Mouse (Mus musculus) MEL (cell line): ENCODE measurements at regions not wholly inside any gene's neighbourhood (a gene's known extent, or its start where the extent isn't known, plus 50 kb on each side); places are given as distances from the start of the nearest gene placed in this dataset.

Experiments
- DNase-seq: peaks from one replicate; pipeline ENCODE4 v3.0.0; 2011; ENCODE audit warnings: low read depth, low spot score
- H3K27ac ChIP-seq: 2 replicates; pipeline ENCODE4 v1.5.1; 2012; ENCODE audit warnings: low read depth, mild to moderate bottlenecking, control low read depth, low read length, moderate library complexity; ENCODE audit not compliant: control insufficient read depth
- H3K27me3 ChIP-seq, 2 experiments: fragments of 150-350 bp in 1 of 2; sonication (generic) in 1 of 2; 2 replicates each; pipeline ENCODE4 v1.6.1; 2012; ENCODE audit warnings: low read length in 2 of 2, mild to moderate bottlenecking in 2 of 2, improper control_type of control experiment in 1 of 2, moderate library complexity in 1 of 2; ENCODE audit not compliant: insufficient read depth in 2 of 2, control insufficient read depth in 1 of 2
- H3K36me3 ChIP-seq, 2 experiments: 2 replicates each; pipeline ENCODE4 v1.6.1; 2012 to 2014; ENCODE audit warnings: low read length in 2 of 2, improper control_type of control experiment in 1 of 2, inconsistent platforms in 1 of 2, mild to moderate bottlenecking in 1 of 2; ENCODE audit not compliant: insufficient read depth in 2 of 2, control insufficient read depth in 1 of 2
- H3K4me1 ChIP-seq, 2 experiments: fragments of 150-350 bp in 1 of 2; sonication (generic) in 1 of 2; 2 replicates each; pipeline ENCODE4 v1.6.1; 2012; ENCODE audit warnings: low read length in 2 of 2, improper control_type of control experiment in 1 of 2, mild to moderate bottlenecking in 1 of 2; ENCODE audit not compliant: insufficient read depth in 2 of 2, control insufficient read depth in 1 of 2
- H3K4me3 ChIP-seq, 2 experiments: fragments of 150-350 bp in 1 of 2; sonication (generic) in 1 of 2; 2 replicates each; pipeline ENCODE4 v1.5.1; 2012; ENCODE audit warnings: low read depth in 2 of 2, low read length in 2 of 2, mild to moderate bottlenecking in 2 of 2, moderate library complexity in 2 of 2, control low read depth in 1 of 2, improper control_type of control experiment in 1 of 2; ENCODE audit not compliant: control insufficient read depth in 1 of 2, insufficient read depth in 1 of 2
- H3K79me2 ChIP-seq: 2 replicates; pipeline ENCODE4 v1.6.1; 2012; ENCODE audit warnings: mild to moderate bottlenecking, low read length, moderate library complexity; ENCODE audit not compliant: control insufficient read depth, poor library complexity, insufficient read depth
- H3K9ac ChIP-seq: 2 replicates; pipeline ENCODE4 v1.6.1; 2012; ENCODE audit warnings: low read depth, mild to moderate bottlenecking, control low read depth, low read length, moderate library complexity; ENCODE audit not compliant: control insufficient read depth, poor library complexity, severe bottlenecking
- H3K9me3 ChIP-seq: fragments of 150-350 bp; sonication (generic); replicated peaks from 2 replicates; pipeline ENCODE4 v1.6.1; 2012; ENCODE audit warnings: mild to moderate bottlenecking, low read length, improper control_type of control experiment, moderate library complexity; ENCODE audit not compliant: insufficient read depth
- BHLHE40 ChIP-seq: IDR thresholded peaks from 2 replicates; pipeline ENCODE4 v1.6.1; 2012; ENCODE audit warnings: low read depth, mild to moderate bottlenecking, inconsistent platforms, low read length, improper control_type of control experiment, borderline replicate concordance
- CHD1 ChIP-seq: IDR thresholded peaks from 2 replicates; pipeline ENCODE4 v1.6.1; 2012; ENCODE audit warnings: low read depth, mild to moderate bottlenecking, inconsistent platforms, low read length, improper control_type of control experiment
- CHD2 ChIP-seq: IDR thresholded peaks from 2 replicates; pipeline ENCODE4 v1.6.1; 2011; ENCODE audit warnings: low read length, improper control_type of control experiment
- CTCF ChIP-seq, 3 experiments: IDR thresholded peaks in 2 of 3; conservative IDR thresholded peaks in 1 of 3; 2 replicates each; pipeline ENCODE4 v1.5.1; 2011 to 2012; ENCODE audit warnings: low read length in 3 of 3, low read depth in 2 of 3, mild to moderate bottlenecking in 2 of 3, improper control_type of control experiment in 1 of 3, inconsistent platforms in 1 of 3, mixed read lengths in 1 of 3, moderate library complexity in 1 of 3; ENCODE audit not compliant: control insufficient read depth in 1 of 3, insufficient read depth in 1 of 3, poor library complexity in 1 of 3, severe bottlenecking in 1 of 3
- E2F4 ChIP-seq: IDR thresholded peaks from 2 replicates; pipeline ENCODE4 v1.6.1; 2011; ENCODE audit warnings: low read depth, low read length, improper control_type of control experiment, borderline replicate concordance
- EP300 ChIP-seq, 2 experiments: IDR thresholded peaks; 2 replicates each; pipeline ENCODE4 v1.6.1; 2011; ENCODE audit warnings: improper control_type of control experiment in 2 of 2, low read length in 2 of 2, low read depth in 1 of 2, mild to moderate bottlenecking in 1 of 2
- ETS1 ChIP-seq: IDR thresholded peaks from 2 replicates; pipeline ENCODE4 v1.6.1; 2012; ENCODE audit warnings: low read depth, mild to moderate bottlenecking, inconsistent platforms, low read length, improper control_type of control experiment, moderate library complexity
- GABPA ChIP-seq: IDR thresholded peaks from 2 replicates; pipeline ENCODE4 v1.6.1; 2012; ENCODE audit warnings: low read depth, mild to moderate bottlenecking, inconsistent platforms, low read length, improper control_type of control experiment, moderate library complexity
- JUND ChIP-seq: IDR thresholded peaks from 2 replicates; pipeline ENCODE4 v1.6.1; 2011; ENCODE audit warnings: low read depth, mild to moderate bottlenecking, improper control_type of control experiment, low read length
- KAT2A ChIP-seq: conservative IDR thresholded peaks from 2 replicates; pipeline ENCODE4 v1.6.1; 2012; ENCODE audit warnings: low read depth, low read length, improper control_type of control experiment, inconsistent platforms
- MAFK ChIP-seq: IDR thresholded peaks from 2 replicates; pipeline ENCODE4 v1.6.1; 2011; ENCODE audit warnings: low read depth, mild to moderate bottlenecking, low read length, improper control_type of control experiment, borderline replicate concordance
- MAX ChIP-seq: IDR thresholded peaks from 2 replicates; pipeline ENCODE4 v1.6.1; 2011; ENCODE audit warnings: low read length, improper control_type of control experiment
- MAZ ChIP-seq: IDR thresholded peaks from 2 replicates; pipeline ENCODE4 v1.6.1; 2012; ENCODE audit warnings: low read depth, mild to moderate bottlenecking, inconsistent platforms, low read length, improper control_type of control experiment
- MYB ChIP-seq: IDR thresholded peaks from 2 replicates; pipeline ENCODE4 v1.6.1; 2011; ENCODE audit warnings: mild to moderate bottlenecking, low read depth, low read length, improper control_type of control experiment
- MYC ChIP-seq: IDR thresholded peaks from 2 replicates; pipeline ENCODE4 v1.6.1; 2011; ENCODE audit warnings: low read depth, mild to moderate bottlenecking, low read length, improper control_type of control experiment, moderate library complexity
- NRF1 ChIP-seq: IDR thresholded peaks from 2 replicates; pipeline ENCODE4 v1.6.1; 2014; ENCODE audit warnings: low read depth, mild to moderate bottlenecking, inconsistent platforms, low read length, improper control_type of control experiment, moderate library complexity; ENCODE audit not compliant: poor library complexity, insufficient read depth, severe bottlenecking
- POLR2A ChIP-seq, 2 experiments: IDR thresholded peaks; 2 replicates each; pipeline ENCODE4 v1.6.1; 2011 to 2012; ENCODE audit warnings: low read length in 2 of 2, mild to moderate bottlenecking in 2 of 2, control low read depth in 1 of 2, improper control_type of control experiment in 1 of 2, low read depth in 1 of 2, moderate library complexity in 1 of 2; ENCODE audit not compliant: control insufficient read depth in 1 of 2, insufficient read depth in 1 of 2, poor library complexity in 1 of 2
- POLR2AphosphoS2 ChIP-seq: IDR thresholded peaks from 2 replicates; pipeline ENCODE4 v1.6.1; 2011; ENCODE audit warnings: low read length, improper control_type of control experiment
- POLR2AphosphoS5 ChIP-seq: IDR thresholded peaks from 2 replicates; pipeline ENCODE4 v1.6.1; 2012; ENCODE audit warnings: low read depth, borderline replicate concordance, mild to moderate bottlenecking, inconsistent platforms, low read length, moderate library complexity, mixed read lengths
- RCOR1 ChIP-seq: IDR thresholded peaks from 2 replicates; pipeline ENCODE4 v1.6.1; 2012; ENCODE audit warnings: low read depth, mild to moderate bottlenecking, inconsistent platforms, low read length, improper control_type of control experiment
- SIN3A ChIP-seq: IDR thresholded peaks from 2 replicates; pipeline ENCODE4 v1.6.1; 2012; ENCODE audit warnings: low read length, improper control_type of control experiment, inconsistent platforms
- TBP ChIP-seq: IDR thresholded peaks from 2 replicates; pipeline ENCODE4 v1.8.0; 2011; ENCODE audit warnings: low read depth, low read length, improper control_type of control experiment
- UBTF ChIP-seq: IDR thresholded peaks from 2 replicates; pipeline ENCODE4 v1.6.1; 2012; ENCODE audit warnings: low read depth, mild to moderate bottlenecking, inconsistent platforms, low read length, improper control_type of control experiment, moderate library complexity, borderline replicate concordance; ENCODE audit not compliant: insufficient read depth
- USF1 ChIP-seq: IDR thresholded peaks from 2 replicates; pipeline ENCODE4 v1.6.1; 2014; ENCODE audit warnings: low read depth, mild to moderate bottlenecking, inconsistent platforms, low read length, improper control_type of control experiment, moderate library complexity
- ZNF384 ChIP-seq: IDR thresholded peaks from 2 replicates; pipeline ENCODE4 v1.6.1; 2012; ENCODE audit warnings: low read depth, mild to moderate bottlenecking, inconsistent platforms, low read length, improper control_type of control experiment

DNA sequence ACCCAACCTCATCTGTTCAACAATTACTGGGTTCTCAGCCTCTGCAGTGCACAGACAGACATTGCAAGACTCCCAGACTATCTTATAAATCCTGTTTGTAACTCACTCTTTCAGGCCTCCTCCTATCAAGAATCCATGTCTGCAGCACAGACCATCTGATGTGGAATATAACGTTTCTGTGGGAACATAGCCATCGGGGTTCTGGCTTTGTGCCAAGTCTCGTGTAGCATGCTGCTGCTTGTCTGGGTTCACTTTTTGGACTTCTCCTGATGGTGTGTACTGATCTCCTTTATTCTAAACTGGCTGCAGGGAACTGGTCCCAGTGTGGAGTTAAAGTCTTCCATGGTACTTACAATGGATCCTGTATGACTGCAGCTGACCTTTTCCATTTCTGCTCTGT, 418.0 kb upstream of the Cdh4 start:
- Histone ChIP-seq H3K4me3 (no peak overlapping the region), H3K9me3 (no peaks in the 10 kb centered on the region)
- TF ChIP-seq E2F4 (no peak), MAFK (no peak), MAX (no peak), ETS1 (no peak), TBP (no peak), UBTF (no peak), EP300 (IDR thresholded peaks at IDR 0.05; ENCODE audit: low read depth in 1 of 2, low read length in 2 of 2) (no peak), USF1 (no peak), RCOR1 (no peak), MYC (no peak), POLR2A (IDR thresholded peaks at IDR 0.05; ENCODE audit: control insufficient read depth in 1 of 2, insufficient read depth in 1 of 2, low read depth in 1 of 2, low read length in 2 of 2, poor library complexity in 1 of 2) (no peak), JUND (no peak), CHD2 (no peak), CHD1 (no peak)

DNA sequence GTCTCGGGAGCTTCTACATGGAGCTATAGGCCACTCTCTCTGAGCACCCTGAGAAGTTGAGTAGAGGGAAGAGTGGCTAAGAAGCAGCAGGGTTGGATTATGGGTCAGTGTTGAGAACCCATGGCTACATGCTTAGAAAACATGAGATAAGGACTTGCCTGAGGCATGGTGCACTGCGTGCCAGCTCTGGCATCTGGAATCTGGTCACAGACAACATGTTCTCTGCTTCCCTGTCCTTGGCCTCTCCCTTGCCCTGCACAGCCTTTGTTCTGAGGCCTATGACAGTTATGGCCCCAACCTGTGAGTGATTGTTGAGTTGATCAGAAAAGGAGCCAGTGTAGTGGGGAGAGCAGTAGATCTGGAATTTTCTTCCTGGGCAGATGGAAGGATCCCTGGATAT, 409.1 kb upstream of the Cdh4 start:
- Histone ChIP-seq H3K9ac (no peak overlapping the region), H3K4me1 (no peaks in the 10 kb centered on the region), H3K4me3 (no peak overlapping the region), H3K27me3 (no peaks in the 10 kb centered on the region), H3K9me3 (no peaks in the 10 kb centered on the region), H3K79me2 (no peaks in the 10 kb centered on the region), H3K36me3 (no peaks in the 10 kb centered on the region)
- TF ChIP-seq SIN3A, result no peak
- TF ChIP-seq ZNF384, result no peak
- no peak for TF ChIP-seq MYB
- TF ChIP-seq MYC, result no peak
- no peak for TF ChIP-seq EP300 (IDR thresholded peaks at IDR 0.05; ENCODE audit: low read depth in 1 of 2, low read length in 2 of 2)
- TF ChIP-seq POLR2A (IDR thresholded peaks at IDR 0.05; ENCODE audit: control insufficient read depth in 1 of 2, insufficient read depth in 1 of 2, low read depth in 1 of 2, low read length in 2 of 2, poor library complexity in 1 of 2), result no peak
- no peak for TF ChIP-seq NRF1
- no peak for TF ChIP-seq MAX
- no peak for TF ChIP-seq CHD2
- no peak for TF ChIP-seq RCOR1
- TF ChIP-seq POLR2AphosphoS2, result no peak
- TF ChIP-seq CHD1, result no peak
- TF ChIP-seq CTCF (IDR thresholded peaks at IDR 0.05 in 2 of 3, conservative IDR thresholded peaks at IDR 0.05 in 1 of 3; ENCODE audit: control insufficient read depth in 1 of 3, insufficient read depth in 1 of 3, low read depth in 2 of 3, low read length in 3 of 3, poor library complexity in 1 of 3, severe bottlenecking in 1 of 3), result no peak
- no peak for TF ChIP-seq MAZ
- TF ChIP-seq POLR2AphosphoS5, result no peak
- TF ChIP-seq GABPA, result no peak
- TF ChIP-seq ETS1, result no peak
- TF ChIP-seq BHLHE40, result no peak
- TF ChIP-seq KAT2A, result no peak
- TF ChIP-seq, all 39 proteins: peak for 0
- no peak overlapping the region for H3K27ac ChIP-seq
- DNase-seq, result no peak

More for the DNA sequence above, 418.0 kb upstream of the Cdh4 start:
- H3K9ac ChIP-seq, result no peak overlapping the region
- no peak for DNase-seq
- H3K27ac ChIP-seq, result no peak overlapping the region
- no peaks in the 10 kb centered on the region for H3K27me3 ChIP-seq
- no peaks in the 10 kb centered on the region for H3K36me3 ChIP-seq
- H3K4me1 ChIP-seq, result no peaks in the 10 kb centered on the region
- H3K79me2 ChIP-seq, result no peaks in the 10 kb centered on the region
